Comparison of ENCODE assay signal across 9 mouse cellular contexts in the genomic region with DNA sequence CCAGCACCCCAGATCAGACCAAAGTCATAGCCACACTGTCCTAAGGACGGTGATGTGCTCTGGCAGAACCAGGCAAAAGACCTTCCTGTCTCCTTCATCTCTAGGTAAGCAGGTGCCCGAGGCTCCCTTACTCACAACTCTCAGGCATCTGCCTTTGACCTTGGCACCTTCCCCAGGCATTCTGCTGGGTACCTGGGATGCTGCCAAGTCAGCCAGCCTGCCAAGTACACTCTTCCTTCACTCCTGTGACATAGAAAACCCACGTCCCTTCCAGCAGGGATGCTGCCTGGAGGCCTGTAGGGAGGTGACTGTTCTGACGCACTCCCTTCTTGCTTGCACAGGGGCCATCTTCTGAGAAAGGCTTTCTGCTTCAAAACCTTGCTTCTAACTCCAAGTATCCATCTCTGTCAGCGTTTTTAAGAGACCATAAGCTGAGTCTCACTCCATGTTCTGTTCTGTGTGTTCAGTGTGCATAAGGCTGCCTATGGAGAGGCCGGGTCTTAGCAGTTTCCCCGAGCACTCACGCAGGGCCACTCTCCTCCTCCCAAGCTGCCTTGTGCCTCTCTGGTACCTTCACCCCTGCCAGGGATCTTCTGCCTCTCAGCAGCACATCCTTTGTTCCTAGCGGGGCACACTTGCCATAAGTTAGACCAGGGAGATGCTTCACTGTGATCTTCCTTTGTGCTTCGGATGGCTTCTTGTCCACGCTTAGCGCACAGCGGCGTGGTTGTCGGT. TPM values are rescaled to one million over a fixed set of nuclear protein-coding genes. Genes with fewer than 3 reads are reported as not detected.
DNase-seq lines count a peak whose midpoint lies in the region; ATAC-seq and TF ChIP-seq lines count a peak whose summit lies in the region.
"Had no signal": no experiment of that assay in that cellular context is flagged by ENCODE, and none has a peak within 500 bp of the region (broad histone marks: within the 10 kb centered on the region; RNA-seq: fewer than 3 reads in every experiment).

No protein-coding gene starts in this region.

- no peak for TF ChIP-seq EP300 in lung, postnatal 0 days (IDR thresholded peaks at IDR 0.05)

- TF ChIP-seq CTCF in lung, postnatal 0 days (IDR thresholded peaks at IDR 0.05): no peak

- no peak overlapping the region for H3K9ac ChIP-seq in hindbrain, embryonic 11.5 days (ENCODE audit: low read depth, low read length)
- H3K9ac ChIP-seq in forebrain, embryonic 15.5 days (replicated peaks): no peak overlapping the region
- no peak overlapping the region for H3K9ac ChIP-seq in lung, postnatal 0 days (replicated peaks; ENCODE audit: low read depth)
- H3K9ac ChIP-seq: liver, embryonic 15.5 days had no signal

- DNase-seq in hindbrain, embryonic 10.5 days (ENCODE audit: low spot score): no peak
- no peak for DNase-seq in hindbrain, embryonic 11.5 days (ENCODE audit: low spot score)
- DNase-seq in adrenal gland, postnatal 10 days: peak; percentile 70
- DNase-seq in lung, postnatal 0 days (ENCODE audit: low spot score): peak; percentile 52
- DNase-seq in spleen, adult 18-20 months: no peak
- no peak for DNase-seq in testis, postnatal 14 days (ENCODE audit: low spot score)

- H3K27ac ChIP-seq in hindbrain, embryonic 10.5 days: peak overlapping the region; percentile 62
- H3K27ac ChIP-seq in hindbrain, embryonic 11.5 days (ENCODE audit: low read depth, low read length): no peak overlapping the region
- H3K27ac ChIP-seq in forebrain, embryonic 15.5 days (replicated peaks): peak overlapping the region; percentile 60
- H3K27ac ChIP-seq in lung, postnatal 0 days (ENCODE audit: low read length): no peak overlapping the region
- H3K27ac ChIP-seq: liver, embryonic 15.5 days had no signal

- no peak for ATAC-seq in hindbrain, embryonic 11.5 days (ENCODE audit: low FRiP score)
- peak; percentile 49 for ATAC-seq in forebrain, embryonic 15.5 days (replicated peaks)
- peak; percentile 27 for ATAC-seq in lung, postnatal 0 days
- no peak for ATAC-seq in inflammation-experienced regulatory T-cells, adult 6 months

- H3K36me3 ChIP-seq in hindbrain, embryonic 10.5 days: no peaks in the 10 kb centered on the region
- no peaks in the 10 kb centered on the region for H3K36me3 ChIP-seq in hindbrain, embryonic 11.5 days (ENCODE audit: control insufficient read depth, insufficient read depth, low read length)
- no peaks in the 10 kb centered on the region for H3K36me3 ChIP-seq in forebrain, embryonic 15.5 days
- H3K36me3 ChIP-seq in lung, postnatal 0 days (ENCODE audit: insufficient read depth, low read length): no peaks in the 10 kb centered on the region
- H3K36me3 ChIP-seq: liver, embryonic 15.5 days had no signal

- H3K4me1 ChIP-seq in hindbrain, embryonic 10.5 days (replicated peaks): peaks cover 20% of the 10 kb centered on the region; the same call in 1 of the 2 replicates
- H3K4me1 ChIP-seq in hindbrain, embryonic 11.5 days (replicated peaks; ENCODE audit: control insufficient read depth, insufficient read depth, low read length): no peaks in the 10 kb centered on the region
- H3K4me1 ChIP-seq in forebrain, embryonic 15.5 days: peaks cover 13% of the 10 kb centered on the region
- no peaks in the 10 kb centered on the region for H3K4me1 ChIP-seq in lung, postnatal 0 days (ENCODE audit: insufficient read depth, low read depth, low read length)
- H3K4me1 ChIP-seq: liver, embryonic 15.5 days had no signal

- no peaks in the 10 kb centered on the region for H3K27me3 ChIP-seq in hindbrain, embryonic 10.5 days (ENCODE audit: insufficient read depth, poor library complexity, severe bottlenecking)
- no peaks in the 10 kb centered on the region for H3K27me3 ChIP-seq in hindbrain, embryonic 11.5 days (ENCODE audit: control insufficient read depth, insufficient read depth, low read length)
- H3K27me3 ChIP-seq in forebrain, embryonic 15.5 days: no peaks in the 10 kb centered on the region
- H3K27me3 ChIP-seq in lung, postnatal 0 days (replicated peaks; ENCODE audit: insufficient read depth, low read length): no peaks in the 10 kb centered on the region
- H3K27me3 ChIP-seq: liver, embryonic 15.5 days had no signal

- H3K4me2 ChIP-seq in hindbrain, embryonic 11.5 days (replicated peaks; ENCODE audit: low read depth, low read length): no peak overlapping the region
- H3K4me2 ChIP-seq in forebrain, embryonic 15.5 days (replicated peaks): no peak overlapping the region; the same call in 1 of the 2 replicates
- no peak overlapping the region for H3K4me2 ChIP-seq in lung, postnatal 0 days (replicated peaks; ENCODE audit: low read depth, low read length)
- H3K4me2 ChIP-seq: liver, embryonic 15.5 days had no signal

- H3K9me3 ChIP-seq in hindbrain, embryonic 10.5 days: no peaks in the 10 kb centered on the region
- no peaks in the 10 kb centered on the region for H3K9me3 ChIP-seq in hindbrain, embryonic 11.5 days (ENCODE audit: control insufficient read depth, low read length)
- no peaks in the 10 kb centered on the region for H3K9me3 ChIP-seq in forebrain, embryonic 15.5 days
- no peaks in the 10 kb centered on the region for H3K9me3 ChIP-seq in lung, postnatal 0 days (ENCODE audit: low read length)
- H3K9me3 ChIP-seq: liver, embryonic 15.5 days had no signal

- WGBS in hindbrain, embryonic 10.5 days: 75% methylated on average over 15 of the region's 15 CpGs
- 77% methylated on average over 15 of the region's 15 CpGs for WGBS in hindbrain, embryonic 11.5 days
- 41% methylated on average over 15 of the region's 15 CpGs for WGBS in forebrain, embryonic 15.5 days
- 71% methylated on average over 15 of the region's 15 CpGs for WGBS in lung, postnatal 0 days

- no peak overlapping the region for H3K4me3 ChIP-seq in hindbrain, embryonic 10.5 days
- no peak overlapping the region for H3K4me3 ChIP-seq in hindbrain, embryonic 11.5 days (ENCODE audit: low read depth, low read length)
- no peak overlapping the region for H3K4me3 ChIP-seq in forebrain, embryonic 15.5 days
- no peak overlapping the region for H3K4me3 ChIP-seq in lung, postnatal 0 days (ENCODE audit: low read depth, low read length)
- H3K4me3 ChIP-seq: liver, embryonic 15.5 days had no signal

RNA-seq across cellular contexts. Expression of a gene that starts 28.0 kb away (rescaled TPM):
- 1,371 and 1,426 TPM in 2 replicates for polyA plus RNA-seq in hindbrain, embryonic 10.5 days (2016; fragmentation: Nextera tagmentation; extraction: Ambion mirVana)
- 1,424 and 1,478 TPM in 2 replicates for polyA plus RNA-seq in hindbrain, embryonic 11.5 days (2014; fragmentation: Nextera tagmentation; extraction: Ambion mirVana)
- total RNA-seq in adrenal gland, postnatal 10 days (2021): 1,000 to 10,000 TPM; 1,158 to 1,169 TPM
- 1,140 and 1,234 TPM in 2 replicates for polyA plus RNA-seq in forebrain, embryonic 15.5 days (2015; fragmentation: Nextera tagmentation; extraction: Ambion mirVana)
- polyA plus RNA-seq in lung, postnatal 0 days (2015; fragmentation: Nextera tagmentation; extraction: Ambion mirVana): 2,028 and 2,237 TPM in 2 replicates
- polyA plus RNA-seq in inflammation-experienced regulatory T-cells, adult 6 months (2017; shearing (Covaris generic)): 1,000 to 10,000 TPM; 1,830 to 2,995 (median 2,931) TPM

RNA-seq across cellular contexts. Expression of a gene that starts 38.7 kb away (rescaled TPM):
- not detected in 2 replicates for polyA plus RNA-seq in hindbrain, embryonic 10.5 days (2016; fragmentation: Nextera tagmentation; extraction: Ambion mirVana)
- polyA plus RNA-seq in hindbrain, embryonic 11.5 days (2014; fragmentation: Nextera tagmentation; extraction: Ambion mirVana): 0.05 TPM in 1 of 2 replicates, not detected in the other
- total RNA-seq in adrenal gland, postnatal 10 days (2021): not detected
- not detected in 2 replicates for polyA plus RNA-seq in forebrain, embryonic 15.5 days (2015; fragmentation: Nextera tagmentation; extraction: Ambion mirVana)
- not detected in 2 replicates for polyA plus RNA-seq in lung, postnatal 0 days (2015; fragmentation: Nextera tagmentation; extraction: Ambion mirVana)
- under 1 TPM in 1 of 3 experiments, not detected in 2; 0.85 TPM for polyA plus RNA-seq in inflammation-experienced regulatory T-cells, adult 6 months (2017; shearing (Covaris generic))
- polyA plus RNA-seq: liver, embryonic 15.5 days had no signal

Comparison
In these comparisons a context has a peak if more than half of its experiments do, and no peak if none do; other contexts are left out.
1. H3K27ac ChIP-seq: peak in hindbrain, embryonic 10.5 days (single experiment) and forebrain, embryonic 15.5 days (single experiment); none in hindbrain, embryonic 11.5 days (single experiment) and lung, postnatal 0 days (single experiment).
2. DNase-seq: peak in adrenal gland, postnatal 10 days (single experiment) and lung, postnatal 0 days (single experiment); none in hindbrain, embryonic 10.5 days (single experiment), hindbrain, embryonic 11.5 days (single experiment), spleen, adult 18-20 months (0 of 2) and testis, postnatal 14 days (single experiment).
3. ATAC-seq: peak in forebrain, embryonic 15.5 days (single experiment) and lung, postnatal 0 days (single experiment); none in hindbrain, embryonic 11.5 days (single experiment) and inflammation-experienced regulatory T-cells, adult 6 months (single experiment).